Mouse (Mus musculus): ENCODE results near the gene Lrmda. TPM values are rescaled to one million over a fixed set of nuclear protein-coding genes. Genes with fewer than 3 reads are reported as not detected.

Gene Lrmda
- total RNA-seq, 2 experiments from 2014 or later: 2.6 to 2.9 TPM

- no peak for TF ChIP-seq CTCF (IDR thresholded peaks at IDR 0.05)
- no peak overlapping the region for H3K27ac ChIP-seq
- intact Hi-C loops (cut with DNase I): no loop called here
- H3K4me3 ChIP-seq: no peak overlapping the region
- DNase-seq: no peak
These were observed 70.5 kb downstream of the Lrmda start for GRCm38 (mm10) chr14:22089866-22090470.

- no peak for DNase-seq
- H3K4me3 ChIP-seq: no peak overlapping the region
- TF ChIP-seq CTCF (IDR thresholded peaks at IDR 0.05): no peak
- intact Hi-C loops (cut with DNase I): no loop called here
- no peak overlapping the region for H3K27ac ChIP-seq
These were observed 71.3 kb downstream of the Lrmda start for GRCm38 (mm10) chr14:22090778-22091211.

GRCm38 (mm10) chr14:22091306-22091705 is 71.8 kb downstream of the Lrmda start:
- intact Hi-C loops (cut with DNase I): no loop called here
- DNase-seq: no peak
- Histone ChIP-seq H3K27ac (no peak overlapping the region), H3K4me3 (no peak overlapping the region)
- no peak for TF ChIP-seq CTCF (IDR thresholded peaks at IDR 0.05)

- Histone ChIP-seq H3K4me3 (peak overlapping the region; percentile 43), H3K27ac (peak overlapping the region; percentile 53; the same call in 1 of the 2 replicates)
- no peak for TF ChIP-seq CTCF (IDR thresholded peaks at IDR 0.05)
- DNase-seq: no peak
- intact Hi-C loops (cut with DNase I): no loop called here
These were observed 73.6 kb downstream of the Lrmda start for GRCm38 (mm10) chr14:22093124-22093523.

- DNase-seq: no peak
- Histone ChIP-seq H3K27ac (peak overlapping the region; percentile 48), H3K4me3 (no peak overlapping the region)
- TF ChIP-seq CTCF (IDR thresholded peaks at IDR 0.05): no peak
- intact Hi-C loops (cut with DNase I): no loop called here
These were observed 82.7 kb downstream of the Lrmda start for GRCm38 (mm10) chr14:22101961-22102805.

- Histone ChIP-seq H3K4me3 (no peak overlapping the region), H3K27ac (no peak overlapping the region)
- no peak for DNase-seq
- no peak for TF ChIP-seq CTCF (IDR thresholded peaks at IDR 0.05)
- intact Hi-C loops (cut with DNase I): loop anchor here (1.0 kb wide), 1 partner anchor 10 kb away; no protein-coding TSS in a partner anchor
These were observed 86.3 kb downstream of the Lrmda start for GRCm38 (mm10) chr14:22105855-22106254.

GRCm38 (mm10) chr14:22106777-22107176 is 87.3 kb downstream of the Lrmda start:
- Histone ChIP-seq H3K27ac (no peak overlapping the region), H3K4me3 (no peak overlapping the region)
- intact Hi-C loops (cut with DNase I): loop anchor here (1.0 kb wide), 1 partner anchor 10 kb away; no protein-coding TSS in a partner anchor
- TF ChIP-seq CTCF (IDR thresholded peaks at IDR 0.05): no peak
- DNase-seq: no peak

GRCm38 (mm10) chr14:22109423-22109822 is 89.9 kb downstream of the Lrmda start:
- H3K27ac ChIP-seq: no peak overlapping the region
- TF ChIP-seq CTCF (IDR thresholded peaks at IDR 0.05): no peak
- DNase-seq: no peak
- no peak overlapping the region for H3K4me3 ChIP-seq
- intact Hi-C loops (cut with DNase I): no loop called here

GRCm38 (mm10) chr14:22113463-22114361 is 94.2 kb downstream of the Lrmda start:
- intact Hi-C loops (cut with DNase I): no loop called here
- DNase-seq: no peak
- no peak for TF ChIP-seq CTCF (IDR thresholded peaks at IDR 0.05)
- Histone ChIP-seq H3K27ac (no peak overlapping the region), H3K4me3 (no peak overlapping the region)

- no peak overlapping the region for H3K27ac ChIP-seq
- DNase-seq: peak; percentile 32
- intact Hi-C loops (cut with DNase I): no loop called here
These were observed 95.3 kb downstream of the Lrmda start for GRCm38 (mm10) chr14:22114651-22115351.

GRCm38 (mm10) chr14:22118096-22118495 is 98.6 kb downstream of the Lrmda start:
- Histone ChIP-seq H3K27ac (no peak overlapping the region), H3K4me3 (no peak overlapping the region)
- DNase-seq: no peak
- no peak for TF ChIP-seq CTCF (IDR thresholded peaks at IDR 0.05)
- intact Hi-C loops (cut with DNase I): no loop called here

More at GRCm38 (mm10) chr14:22114651-22115351, 95.3 kb downstream of the Lrmda start:
- H3K4me3 ChIP-seq: no peak overlapping the region
- TF ChIP-seq CTCF (IDR thresholded peaks at IDR 0.05): no peak

- no peak overlapping the region for H3K4me3 ChIP-seq
- DNase-seq: no peak
- TF ChIP-seq CTCF (IDR thresholded peaks at IDR 0.05): no peak
- intact Hi-C loops (cut with DNase I): no loop called here
- H3K27ac ChIP-seq: no peak overlapping the region
These were observed 99.0 kb downstream of the Lrmda start for GRCm38 (mm10) chr14:22118512-22118911.

Measured in gastrocnemius, adult 2 months (tissue).